Mouse (Mus musculus) embryo, embryonic 10 days (tissue): Measurements from ENCODE around the gene Olfr1093.

Experiments
- DNase-seq: peaks from one replicate; pipeline ENCODE4 v3.0.0-alpha.2; 2015; ENCODE audit warnings: low spot score

Gene Olfr1093

DNA sequence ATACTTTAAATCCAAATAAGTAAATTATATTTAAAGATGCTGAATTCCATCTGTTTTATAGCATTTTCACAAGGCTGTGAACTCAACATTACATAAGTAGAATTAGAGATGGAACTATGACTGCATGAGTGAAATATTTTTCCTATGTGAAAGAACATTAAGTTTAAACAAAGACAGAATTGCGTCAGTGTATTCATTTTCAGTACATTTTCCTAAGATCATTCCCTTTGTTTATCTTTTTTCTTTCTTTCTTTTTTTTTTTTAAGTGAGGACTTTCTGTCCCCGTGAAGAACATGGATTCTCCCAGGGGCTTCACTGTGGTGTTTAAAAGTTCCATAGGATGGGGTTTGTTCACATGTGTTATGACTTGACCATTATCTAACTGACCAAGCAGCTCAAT is at the start of gene Olfr1093:
TSS of gene Olfr1093 (plus strand) at position 301 of the 400 bp plus-strand sequence.
- DNase-seq, result no peak

DNA sequence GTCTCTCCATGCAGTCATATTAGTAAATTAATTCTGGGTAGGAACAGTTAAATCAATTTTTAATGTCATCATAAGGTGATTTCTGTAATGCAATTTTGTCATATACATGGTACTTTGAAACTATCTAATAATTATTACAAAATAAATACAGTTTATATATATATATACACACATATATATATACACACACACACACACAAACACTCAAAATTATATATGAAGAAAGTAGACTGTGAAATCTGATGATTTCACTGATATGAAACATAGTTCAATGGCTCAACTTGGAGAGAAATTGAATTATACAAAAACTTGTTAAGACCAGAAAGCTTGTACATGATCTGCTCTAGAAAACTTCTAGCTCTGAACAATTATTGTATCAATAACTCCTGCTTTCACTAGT is 48.7 kb upstream of the Olfr1093 start, which contains the start of gene Olfr1089:
TSS of gene Olfr1089 (minus strand) at position 101 of the 400 bp plus-strand sequence.
- no peak for DNase-seq

GRCm38 (mm10) chr2:86758893-86759292 is 23.4 kb upstream of the Olfr1093 start, which contains the start of gene Olfr1090:
TSS of gene Olfr1090 (minus strand) at chr2:86758993.
- DNase-seq, result no peak

GRCm38 (mm10) chr2:86761050-86761449 is 21.2 kb upstream of the Olfr1093 start:
- no peak for DNase-seq

GRCm38 (mm10) chr2:86809918-86810317 is 27.6 kb downstream of the Olfr1093 start, which contains the start of gene Olfr141:
TSS of gene Olfr141 (minus strand) at chr2:86810018.
- no peak for DNase-seq

DNA sequence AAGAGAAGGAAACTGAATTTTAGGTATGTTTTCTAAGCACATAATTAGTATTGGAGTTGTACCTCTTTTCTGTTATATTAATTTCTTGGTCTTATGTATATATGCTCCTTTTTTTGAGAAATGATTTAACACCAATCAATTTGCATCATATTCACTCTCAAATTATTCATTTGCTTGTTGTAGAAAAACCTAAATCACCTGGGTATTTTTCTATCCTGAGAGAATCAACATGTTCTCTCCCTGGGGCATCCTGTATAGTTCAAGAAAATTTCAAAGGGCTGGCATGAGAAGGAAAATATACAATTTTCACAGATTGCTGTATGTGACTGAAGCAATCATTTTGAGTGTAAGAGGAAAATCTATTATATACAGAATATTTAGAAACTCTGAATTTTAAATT is 42.1 kb downstream of the Olfr1093 start, which contains the start of gene Olfr1094:
TSS of gene Olfr1094 (plus strand) at position 301 of the 400 bp plus-strand sequence.
- DNase-seq, result no peak
